9 mouse cellular contexts compared by ENCODE assay signal in genomic region chr7:113686527-113686926, GRCm38 (mm10).
"Had no signal": no experiment of that assay in that cellular context is flagged by ENCODE, and none has a peak within 500 bp of the region (broad histone marks: within the 10 kb centered on the region; RNA-seq: fewer than 3 reads in every experiment).

No protein-coding gene starts in this region.

- ATAC-seq: intestine, postnatal 0 days; liver, postnatal 0 days had no signal

- DNase-seq: kidney, adult 8-10 months; kidney, postnatal 25 days; liver; liver, embryonic 13.5 days; liver, postnatal 0 days; lung, postnatal 14 days; right cerebral cortex, postnatal 25 days; thymus, postnatal 36 days had no signal
